ENCODE assay signal across 11 mouse cellular contexts in the genomic region with DNA sequence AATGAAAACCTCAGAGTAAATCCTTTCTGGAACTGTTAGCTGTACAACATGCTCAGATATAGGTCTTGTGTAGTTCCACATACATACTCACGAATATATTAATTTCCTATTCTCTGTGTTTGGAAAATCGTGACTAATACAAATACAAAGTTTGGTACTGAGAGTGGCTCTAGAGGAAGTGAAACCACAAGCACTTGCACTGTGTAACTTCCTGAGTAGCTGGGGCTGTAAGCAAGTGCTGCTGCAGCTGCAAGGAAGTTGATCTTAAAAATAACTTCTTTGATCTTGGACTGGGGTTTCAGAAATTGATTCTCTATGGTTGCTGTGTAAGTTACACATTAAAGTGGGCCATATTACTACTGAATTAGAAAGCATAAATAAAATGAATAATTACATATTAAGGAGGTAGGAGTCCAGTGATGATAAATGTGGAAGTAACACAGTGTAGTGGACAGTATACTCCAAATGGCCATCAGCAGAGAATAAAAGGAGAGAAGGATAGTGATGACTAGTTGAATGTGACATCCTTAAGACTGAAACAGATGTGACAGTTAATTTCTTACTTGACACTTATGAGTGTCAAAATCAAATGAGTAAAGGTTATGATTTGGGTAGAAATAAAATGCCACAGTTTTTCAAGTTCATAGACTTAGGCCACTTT.
DNase-seq lines count a peak whose midpoint lies in the region; ATAC-seq and TF ChIP-seq lines count a peak whose summit lies in the region.
"Had no signal": no experiment of that assay in that cellular context is flagged by ENCODE, and none has a peak within 500 bp of the region (broad histone marks: within the 10 kb centered on the region; RNA-seq: fewer than 3 reads in every experiment).

No protein-coding gene starts in this region.

- no peak overlapping the region for H3K4me3 ChIP-seq in kidney, postnatal 0 days (replicated peaks; ENCODE audit: low read depth, low read length)
- no peak overlapping the region for H3K4me3 ChIP-seq in midbrain, postnatal 0 days (ENCODE audit: low read depth, low read length)
- H3K4me3 ChIP-seq: liver, embryonic 13.5 days had no signal

- TF ChIP-seq CTCF in kidney, postnatal 0 days (IDR thresholded peaks at IDR 0.05; ENCODE audit: low read depth), result no peak
- no peak for TF ChIP-seq CTCF in midbrain, postnatal 0 days (IDR thresholded peaks at IDR 0.05)

- WGBS in kidney, postnatal 0 days, result 64% methylated on average over 2 of the region's 2 CpGs
- 75% methylated on average over 2 of the region's 2 CpGs for WGBS in midbrain, postnatal 0 days

- H3K27me3 ChIP-seq in kidney, postnatal 0 days (ENCODE audit: insufficient read depth, low read length), result no peaks in the 10 kb centered on the region
- no peaks in the 10 kb centered on the region for H3K27me3 ChIP-seq in midbrain, postnatal 0 days (ENCODE audit: insufficient read depth, low read length)
- H3K27me3 ChIP-seq: liver, embryonic 13.5 days had no signal

- peak; percentile 12 for DNase-seq in kidney, postnatal 0 days (ENCODE audit: low spot score)
- DNase-seq in kidney, postnatal 4 days, result no peak
- DNase-seq in 416B (ENCODE audit: low read depth), result peak; percentile 86
- DNase-seq in lung, postnatal 10 days, result peak; percentile 1
- no peak for DNase-seq in cerebellum, adult 11 months
- no peak for DNase-seq in right cerebral cortex, postnatal 36 days (ENCODE audit: low spot score in 2 of 2)
- DNase-seq in midbrain, postnatal 0 days (ENCODE audit: low spot score), result no peak
- DNase-seq: adrenal gland, postnatal 36 days; cerebellum, postnatal 10 days; liver, embryonic 13.5 days had no signal

- no peak overlapping the region for H3K27ac ChIP-seq in kidney, postnatal 0 days
- no peak overlapping the region for H3K27ac ChIP-seq in midbrain, postnatal 0 days (ENCODE audit: low read depth, low read length)
- H3K27ac ChIP-seq: liver, embryonic 13.5 days had no signal

- H3K9ac ChIP-seq in kidney, postnatal 0 days (ENCODE audit: low read depth, low read length), result no peak overlapping the region
- H3K9ac ChIP-seq in midbrain, postnatal 0 days (replicated peaks; ENCODE audit: low read length, poor library complexity, severe bottlenecking), result no peak overlapping the region
- H3K9ac ChIP-seq: liver, embryonic 13.5 days had no signal

- no peaks in the 10 kb centered on the region for H3K9me3 ChIP-seq in kidney, postnatal 0 days (replicated peaks; ENCODE audit: low read length)
- no peaks in the 10 kb centered on the region for H3K9me3 ChIP-seq in midbrain, postnatal 0 days (ENCODE audit: low read length)
- H3K9me3 ChIP-seq: liver, embryonic 13.5 days had no signal

- H3K4me1 ChIP-seq in kidney, postnatal 0 days (replicated peaks; ENCODE audit: insufficient read depth, low read length), result no peaks in the 10 kb centered on the region
- H3K4me1 ChIP-seq in midbrain, postnatal 0 days (ENCODE audit: insufficient read depth, low read length), result no peaks in the 10 kb centered on the region
- H3K4me1 ChIP-seq: liver, embryonic 13.5 days had no signal

- H3K4me2 ChIP-seq in kidney, postnatal 0 days (ENCODE audit: low read length), result no peak overlapping the region
- H3K4me2 ChIP-seq in midbrain, postnatal 0 days (ENCODE audit: low read depth, low read length, poor library complexity, severe bottlenecking), result no peak overlapping the region
- H3K4me2 ChIP-seq: liver, embryonic 13.5 days had no signal

- ATAC-seq in kidney, postnatal 0 days (replicated peaks; ENCODE audit: low FRiP score, low read depth), result no peak
- ATAC-seq in CD4-positive, CD25-positive, alpha-beta regulatory T cell, adult 4 months, result peak; percentile 89
- no peak for ATAC-seq in midbrain, postnatal 0 days (ENCODE audit: low FRiP score)

- H3K36me3 ChIP-seq in kidney, postnatal 0 days (ENCODE audit: insufficient read depth, low read length), result no peaks in the 10 kb centered on the region
- no peaks in the 10 kb centered on the region for H3K36me3 ChIP-seq in midbrain, postnatal 0 days (ENCODE audit: insufficient read depth, low read length)
- H3K36me3 ChIP-seq: liver, embryonic 13.5 days had no signal

Comparison
In these comparisons a context has a peak if more than half of its experiments do, and no peak if none do; other contexts are left out.
1. DNase-seq: peak in kidney, postnatal 0 days (single experiment), 416B (single experiment) and lung, postnatal 10 days (single experiment); none in kidney, postnatal 4 days (0 of 2), cerebellum, adult 11 months (single experiment), right cerebral cortex, postnatal 36 days (0 of 2) and midbrain, postnatal 0 days (single experiment).